Mouse (Mus musculus) hindbrain, embryonic 15.5 days (tissue): Measurements from ENCODE around the gene Tekt3. TPM values are rescaled to one million over a fixed set of nuclear protein-coding genes. Genes with fewer than 3 reads are reported as not detected.

Experiments used
- ATAC-seq: fragments of 200-750 bp; cut with Nextera tagmentation; 2 replicates; pipeline ENCODE4 v1.8.0; 2017; ENCODE audit warnings: low read depth, moderate number of reproducible peaks, moderate TSS enrichment; ENCODE audit not compliant: low FRiP score
- H3K27ac ChIP-seq: fragments of 300-500 bp; sonication (generic); replicated peaks from 2 replicates; pipeline ENCODE4 v1.5.1; 2015; ENCODE audit warnings: mild to moderate bottlenecking, inconsistent platforms
- H3K27me3 ChIP-seq: fragments of 300-500 bp; sonication (generic); 2 replicates; pipeline ENCODE4 v1.6.1; 2015; ENCODE audit warnings: control low read depth, inconsistent platforms
- H3K36me3 ChIP-seq: fragments of 300-500 bp; sonication (generic); 2 replicates; pipeline ENCODE4 v1.6.1; 2015; ENCODE audit warnings: control low read depth, inconsistent platforms
- H3K4me1 ChIP-seq: fragments of 300-500 bp; sonication (generic); replicated peaks from 2 replicates; pipeline ENCODE4 v1.6.1; 2015; ENCODE audit warnings: control low read depth, inconsistent platforms
- H3K4me2 ChIP-seq: fragments of 300-500 bp; sonication (generic); 2 replicates; pipeline ENCODE4 v1.6.1; 2015; ENCODE audit warnings: moderate library complexity, mild to moderate bottlenecking, inconsistent platforms
- H3K4me3 ChIP-seq: fragments of 300-500 bp; sonication (generic); 2 replicates; pipeline ENCODE4 v1.5.1; 2015; ENCODE audit warnings: mild to moderate bottlenecking, inconsistent platforms
- H3K9ac ChIP-seq: fragments of 300-500 bp; sonication (generic); 2 replicates; pipeline ENCODE4 v1.6.1; 2015; ENCODE audit warnings: inconsistent platforms
- H3K9me3 ChIP-seq: fragments of 300-500 bp; sonication (generic); 2 replicates; pipeline ENCODE4 v1.6.1; 2016; ENCODE audit warnings: control low read depth, inconsistent platforms
- WGBS: fragments of 180-500 bp; shearing (Covaris S2); methylation state at CpG from one replicate; pipeline ENCODE4 v1.1.7; 2015; 5-methylcytosine and 5-hydroxymethylcytosine counted together
- polyA plus RNA-seq: library from polyadenylated mRNA; unstranded; fragments of >200 nt; fragmentation: Nextera tagmentation; extraction: Ambion mirVana; gene quantifications from 2 replicates; pipeline ENCODE4 v1.2.1, GENCODE M21; 2015

Tekt3 gene
- polyA plus RNA-seq, 1 experiment from 2014 or later, result not detected

DNA sequence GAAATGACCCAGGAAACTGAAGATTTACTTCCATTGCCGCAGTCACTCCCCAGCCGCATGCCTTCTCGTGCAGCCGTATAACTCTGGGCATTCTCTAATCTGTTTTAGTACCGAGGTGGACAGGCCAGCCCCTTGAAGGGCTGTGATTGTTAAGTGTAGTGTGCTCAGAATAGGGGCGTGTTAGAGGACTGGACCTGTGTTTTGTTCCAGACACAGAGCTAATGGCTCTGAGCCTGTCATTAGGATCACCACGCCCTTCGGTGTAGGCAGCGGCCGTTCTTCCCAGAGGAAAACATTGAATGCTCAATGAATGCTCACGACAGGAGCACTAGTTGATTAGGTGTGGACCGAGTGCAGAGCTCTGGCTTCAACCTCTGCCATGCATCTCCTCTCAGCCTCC, 68.4 kb downstream of the Tekt3 start:
- Histone ChIP-seq H3K9ac (no peak overlapping the region), H3K4me1 (peaks cover 34% of the 10 kb centered on the region), H3K4me2 (no peak overlapping the region)

DNA sequence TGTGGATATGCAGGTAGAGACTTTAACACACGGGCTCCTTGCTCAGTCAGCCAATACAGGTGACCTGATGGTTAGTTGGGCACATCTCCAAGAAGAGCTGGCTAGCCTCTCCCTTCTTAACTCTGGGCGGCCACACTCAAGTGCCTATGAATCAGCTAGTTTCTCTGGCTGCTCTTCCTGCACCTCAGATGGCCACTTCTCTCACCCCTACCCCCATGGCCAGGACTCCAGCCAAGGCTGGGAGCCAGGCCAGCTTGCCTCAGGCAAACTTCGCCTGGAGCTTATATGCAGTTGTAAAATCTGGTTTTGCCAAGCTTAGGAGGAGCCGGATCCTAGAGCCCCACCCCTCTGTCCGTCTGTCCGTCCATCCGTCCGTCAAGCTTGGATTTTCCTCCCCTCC, 69.0 kb downstream of the Tekt3 start:
- Histone ChIP-seq H3K9me3 (no peaks in the 10 kb centered on the region), H3K9ac (no peak overlapping the region), H3K36me3 (no peaks in the 10 kb centered on the region), H3K4me1 (peaks cover 35% of the 10 kb centered on the region), H3K27ac (no peak overlapping the region), H3K27me3 (peaks cover 59% of the 10 kb centered on the region), H3K4me3 (peak overlapping the region; percentile 54), H3K4me2 (peak overlapping the region; percentile 98)
- 38% methylated on average over 8 of the region's 8 CpGs for WGBS
- no peak for ATAC-seq

More for the DNA sequence above, 68.4 kb downstream of the Tekt3 start:
- H3K4me3 ChIP-seq, result no peak overlapping the region
- no peak for ATAC-seq
- peaks cover 59% of the 10 kb centered on the region for H3K27me3 ChIP-seq
- no peak overlapping the region for H3K27ac ChIP-seq
- WGBS, result 52% methylated on average over 12 of the region's 12 CpGs
- no peaks in the 10 kb centered on the region for H3K9me3 ChIP-seq
- no peaks in the 10 kb centered on the region for H3K36me3 ChIP-seq

DNA sequence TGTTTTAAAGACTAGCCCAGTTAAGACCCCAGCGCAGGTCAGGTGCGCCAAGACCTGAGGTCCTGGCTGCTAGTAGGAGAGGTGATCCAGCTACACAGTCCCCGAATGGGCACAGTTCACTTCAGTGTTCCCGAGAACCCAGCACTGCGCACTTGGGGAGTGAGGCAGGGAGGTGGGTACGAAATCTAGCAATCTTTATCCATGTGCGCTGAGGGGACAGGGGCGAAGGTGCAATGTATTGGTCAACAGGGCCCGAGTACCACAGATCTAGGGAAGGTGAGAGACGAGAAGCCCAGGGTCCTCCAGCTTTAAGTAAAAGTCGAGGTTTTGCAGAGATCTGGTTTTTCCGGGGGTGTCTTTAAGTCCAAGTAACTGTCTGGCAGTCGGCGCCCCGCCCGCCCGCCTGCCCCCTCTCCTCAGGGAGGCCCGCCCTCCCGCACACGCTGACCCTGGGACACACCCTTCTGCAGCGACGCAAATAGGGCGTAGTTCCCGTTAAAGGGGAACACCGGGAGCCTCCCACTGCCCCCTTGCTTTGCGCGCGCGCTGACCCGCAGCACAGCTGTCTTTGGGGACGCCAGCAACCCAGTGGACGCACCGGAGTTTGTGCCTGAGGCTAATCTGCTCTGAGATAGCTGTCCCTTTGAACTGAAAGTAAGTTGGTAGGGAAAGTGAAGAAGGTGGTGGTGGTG, 69.7 kb downstream of the Tekt3 start:
- Histone ChIP-seq H3K36me3 (no peaks in the 10 kb centered on the region), H3K4me2 (peak overlapping the region; percentile 98), H3K4me3 (peak overlapping the region; percentile 54), H3K9ac (0 out of 2 replicates have a peak overlapping the region, but pooled peaks have one; percentile 2), H3K27ac (no peak overlapping the region), H3K9me3 (no peaks in the 10 kb centered on the region), H3K4me1 (peaks cover 38% of the 10 kb centered on the region), H3K27me3 (peaks cover 59% of the 10 kb centered on the region)
- no peak for ATAC-seq
- WGBS, result 5% methylated on average over 33 of the region's 33 CpGs

DNA sequence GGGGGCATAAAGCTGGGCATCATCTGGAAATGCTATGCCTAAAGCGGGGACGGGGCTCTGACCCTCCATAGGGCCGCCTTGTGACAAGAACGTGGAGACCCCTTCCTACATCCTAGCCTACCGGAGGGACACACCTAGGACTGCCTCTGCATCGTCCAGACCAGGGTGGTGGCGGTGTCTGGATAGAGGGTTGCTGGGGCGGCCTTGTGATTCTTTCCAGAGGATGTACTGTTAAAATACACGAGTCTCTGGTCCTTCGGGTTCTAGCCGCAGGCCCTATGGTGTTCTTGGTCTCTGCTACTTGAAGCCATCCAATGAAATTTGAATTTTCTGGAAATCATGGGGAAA, 70.2 kb downstream of the Tekt3 start:
- peaks cover 43% of the 10 kb centered on the region for H3K4me1 ChIP-seq
- no peak for ATAC-seq
- H3K4me2 ChIP-seq, result peak overlapping the region; percentile 98
- H3K27me3 ChIP-seq, result peaks cover 59% of the 10 kb centered on the region
- H3K9ac ChIP-seq, result no peak overlapping the region
- no peaks in the 10 kb centered on the region for H3K9me3 ChIP-seq
- peak overlapping the region; percentile 54 for H3K4me3 ChIP-seq
- WGBS, result 7% methylated on average over 11 of the region's 11 CpGs
- H3K27ac ChIP-seq, result peak overlapping the region; percentile 76; the same call in 1 of the 2 replicates
- H3K36me3 ChIP-seq, result no peaks in the 10 kb centered on the region

DNA sequence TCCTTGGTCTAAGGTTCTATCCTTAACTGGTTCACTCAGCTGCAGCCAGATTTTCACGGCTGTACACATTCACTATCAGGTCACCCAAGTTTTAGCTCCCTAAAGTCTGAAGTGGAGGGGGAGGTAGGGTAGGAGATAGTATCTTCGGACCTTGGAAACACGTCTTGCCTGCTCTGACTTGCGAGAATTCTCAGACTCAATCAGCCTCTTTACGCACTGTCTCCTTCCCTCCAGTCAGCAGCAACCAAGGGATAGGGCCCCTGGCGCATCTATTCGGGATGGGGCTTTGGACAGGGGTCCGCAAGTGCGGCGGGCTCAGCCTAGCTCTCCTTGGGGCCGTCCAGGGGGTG, 70.7 kb downstream of the Tekt3 start:
- Histone ChIP-seq H3K27me3 (peaks cover 59% of the 10 kb centered on the region), H3K9me3 (no peaks in the 10 kb centered on the region), H3K36me3 (no peaks in the 10 kb centered on the region), H3K9ac (peak overlapping the region; percentile 60), H3K4me2 (peak overlapping the region; percentile 98), H3K27ac (peak overlapping the region; percentile 76), H3K4me3 (peak overlapping the region; percentile 54), H3K4me1 (peaks cover 47% of the 10 kb centered on the region)
- ATAC-seq, result no peak
- WGBS, result under 1% methylated on average over 11 of the region's 11 CpGs

DNA sequence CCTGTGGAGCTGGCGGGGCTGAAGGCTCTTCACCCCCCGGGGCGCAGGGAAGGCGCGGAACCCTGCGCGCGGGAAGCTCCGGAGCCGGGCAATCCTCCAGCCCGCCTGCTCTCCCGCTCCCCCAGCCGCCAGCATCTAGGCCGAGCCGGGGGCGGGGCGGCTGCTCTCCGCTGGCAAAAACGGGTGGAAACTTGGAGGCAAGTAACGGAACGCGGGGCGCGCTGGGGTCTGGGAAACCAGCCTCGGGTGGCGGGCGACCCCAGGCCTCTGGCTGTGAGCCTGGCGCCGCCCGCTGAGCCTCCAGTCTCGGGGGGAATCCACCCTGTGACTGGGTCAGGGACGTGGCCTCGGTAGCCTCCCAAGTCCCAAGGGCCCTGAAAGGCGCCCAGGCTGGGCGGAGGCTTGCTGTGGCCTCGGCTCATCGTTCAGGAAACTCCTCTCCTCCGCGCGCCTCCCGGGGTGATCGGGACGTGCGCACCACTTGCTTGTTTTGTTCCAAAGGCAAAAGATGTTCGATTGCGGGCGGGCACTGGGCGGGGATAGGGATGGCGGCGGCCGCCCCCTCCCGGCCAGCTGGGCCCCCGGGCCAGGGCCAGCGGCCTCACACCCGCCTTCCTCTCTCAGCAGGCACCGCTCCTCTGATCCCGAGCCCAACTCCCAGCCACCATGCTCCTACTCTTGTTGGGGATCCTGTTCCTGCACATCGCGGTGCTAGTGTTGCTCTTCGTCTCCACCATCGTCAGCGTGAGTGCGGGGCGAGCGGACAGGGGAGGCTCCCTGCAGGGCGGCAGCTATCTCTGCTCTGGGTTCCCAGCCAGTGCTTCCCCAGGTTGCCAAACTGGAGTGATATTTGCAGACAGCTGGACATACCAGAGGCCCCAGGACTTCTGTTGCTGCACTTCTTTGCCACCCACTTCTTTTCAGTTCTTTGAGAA, 71.3 kb downstream of the Tekt3 start:
- peak overlapping the region; percentile 98 for H3K4me2 ChIP-seq
- H3K27ac ChIP-seq, result peak overlapping the region; percentile 76
- peak overlapping the region; percentile 60 for H3K9ac ChIP-seq
- peaks cover 59% of the 10 kb centered on the region for H3K27me3 ChIP-seq
- H3K4me1 ChIP-seq, result peaks cover 47% of the 10 kb centered on the region
- peak; percentile 54; the same call in 1 of the 2 replicates for ATAC-seq
- H3K4me3 ChIP-seq, result peak overlapping the region; percentile 54
- no peaks in the 10 kb centered on the region for H3K9me3 ChIP-seq
- H3K36me3 ChIP-seq, result no peaks in the 10 kb centered on the region
- WGBS, result under 1% methylated on average over 66 of the region's 66 CpGs

DNA sequence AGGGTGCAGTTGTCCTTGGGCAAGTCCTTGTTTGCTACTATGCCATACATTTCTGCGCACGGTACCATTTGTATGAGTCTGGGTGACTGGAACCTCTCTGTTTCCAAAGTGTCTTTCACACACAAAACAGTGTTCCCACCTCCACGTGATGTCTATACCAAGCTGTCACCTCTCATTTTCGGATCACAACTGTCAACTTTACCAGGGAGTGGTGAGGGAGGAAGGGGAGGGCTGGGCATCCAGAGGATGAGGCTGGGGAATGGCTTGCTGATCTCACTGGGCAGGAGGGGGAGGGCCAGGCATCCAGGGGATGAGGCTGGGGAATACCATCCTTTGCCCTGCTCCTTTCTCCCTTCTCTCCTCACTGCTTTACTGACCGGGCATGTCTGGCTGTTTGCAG, 72.6 kb downstream of the Tekt3 start:
- ATAC-seq, result no peak
- H3K36me3 ChIP-seq, result no peaks in the 10 kb centered on the region
- H3K4me2 ChIP-seq, result peak overlapping the region; percentile 98
- 76% methylated on average over 5 of the region's 5 CpGs for WGBS
- no peaks in the 10 kb centered on the region for H3K9me3 ChIP-seq
- no peak overlapping the region for H3K4me3 ChIP-seq
- H3K4me1 ChIP-seq, result peaks cover 47% of the 10 kb centered on the region
- no peak overlapping the region for H3K9ac ChIP-seq
- peaks cover 52% of the 10 kb centered on the region for H3K27me3 ChIP-seq
- H3K27ac ChIP-seq, result no peak overlapping the region

DNA sequence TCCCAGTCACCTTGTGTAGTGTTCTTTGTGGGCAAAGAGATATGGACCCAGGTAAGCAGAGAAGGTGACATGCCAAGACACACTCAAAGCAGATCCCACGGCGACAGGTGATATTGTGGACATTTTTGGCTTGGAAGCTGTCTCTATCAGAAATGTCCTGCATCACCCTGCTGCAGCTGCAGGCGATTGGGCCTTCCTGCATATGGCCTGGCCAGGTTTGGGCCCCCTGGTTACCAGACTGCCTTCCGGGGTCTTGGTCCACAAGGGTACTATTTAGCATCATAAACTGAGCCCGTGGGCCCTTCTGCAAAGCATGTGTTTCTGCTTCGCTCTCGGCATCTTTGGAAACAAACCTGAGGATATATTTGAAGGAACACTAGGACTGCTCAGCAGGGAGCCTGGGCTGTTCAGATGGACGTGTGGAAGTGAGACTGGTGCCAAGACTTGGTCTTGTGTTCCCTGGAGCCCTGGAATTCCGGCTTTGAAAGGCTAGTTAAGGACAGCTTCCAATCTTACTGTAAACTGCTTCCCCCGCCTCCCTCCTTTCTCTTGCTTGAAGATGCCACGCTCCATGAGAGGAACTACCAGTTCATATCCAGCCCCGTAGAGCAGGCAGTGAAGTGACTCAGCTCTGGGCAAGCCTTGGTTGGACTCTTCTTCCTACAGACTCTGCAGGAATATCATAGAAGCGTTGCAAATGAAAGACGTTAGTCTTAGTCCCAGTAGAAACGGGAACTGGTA, 73.5 kb downstream of the Tekt3 start:
- Histone ChIP-seq H3K27ac (no peak overlapping the region; the same call in 1 of the 2 replicates), H3K36me3 (no peaks in the 10 kb centered on the region), H3K4me3 (no peak overlapping the region), H3K4me2 (no peak overlapping the region), H3K9me3 (no peaks in the 10 kb centered on the region), H3K27me3 (peaks cover 43% of the 10 kb centered on the region), H3K9ac (no peak overlapping the region), H3K4me1 (peaks cover 47% of the 10 kb centered on the region)
- WGBS, result 68% methylated on average over 15 of the region's 15 CpGs
- no peak for ATAC-seq

DNA sequence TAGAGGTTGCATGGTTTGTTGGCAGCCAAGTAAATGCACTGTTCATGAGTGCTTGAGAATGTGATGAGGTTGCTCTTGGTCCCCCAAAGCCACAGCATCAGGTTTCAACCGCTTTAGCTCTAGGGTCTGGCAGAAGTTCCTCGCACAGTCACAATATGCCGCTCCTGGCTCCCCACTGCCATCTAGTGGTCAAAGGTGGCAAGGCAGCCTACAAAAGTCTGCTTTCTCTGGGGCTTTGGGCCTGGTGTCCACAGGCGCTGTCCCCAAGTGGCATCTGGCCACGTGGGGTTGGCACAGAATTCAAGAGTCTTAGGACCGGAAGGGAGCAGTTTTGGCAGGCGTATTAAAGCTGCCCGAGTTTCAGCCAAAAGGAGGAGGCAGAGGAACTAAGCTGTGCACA, 74.2 kb downstream of the Tekt3 start:
- Histone ChIP-seq H3K9me3 (no peaks in the 10 kb centered on the region), H3K9ac (no peak overlapping the region), H3K4me3 (no peak overlapping the region), H3K36me3 (no peaks in the 10 kb centered on the region), H3K4me2 (no peak overlapping the region), H3K27ac (peak overlapping the region; percentile 13), H3K4me1 (peaks cover 43% of the 10 kb centered on the region), H3K27me3 (peaks cover 39% of the 10 kb centered on the region)
- 6% methylated on average over 8 of the region's 8 CpGs for WGBS
- peak; percentile 79 for ATAC-seq

DNA sequence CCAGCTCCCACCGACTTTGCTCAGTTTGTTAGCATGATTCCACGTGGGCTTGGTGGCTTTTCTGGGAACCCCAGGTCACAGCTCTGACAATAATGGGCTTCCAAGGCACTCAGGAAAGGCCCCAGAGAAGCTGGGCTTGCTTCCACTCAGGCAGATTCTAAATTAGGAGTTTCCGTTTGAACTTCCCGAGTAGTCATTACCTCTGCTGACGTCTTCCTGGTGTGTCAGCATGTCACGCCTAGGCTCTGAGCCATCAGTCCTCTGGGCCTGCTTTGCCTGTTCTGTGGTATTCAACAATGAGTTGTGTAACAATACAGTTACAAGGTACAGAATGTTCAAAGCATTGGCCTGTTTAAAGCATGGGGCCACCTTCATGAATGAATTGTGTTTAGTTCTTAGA, 74.8 kb downstream of the Tekt3 start:
- no peak overlapping the region for H3K4me3 ChIP-seq
- H3K36me3 ChIP-seq, result no peaks in the 10 kb centered on the region
- peaks cover 37% of the 10 kb centered on the region for H3K4me1 ChIP-seq
- H3K9me3 ChIP-seq, result no peaks in the 10 kb centered on the region
- no peak for ATAC-seq
- H3K27ac ChIP-seq, result peak overlapping the region; percentile 13; the same call in 1 of the 2 replicates
- H3K4me2 ChIP-seq, result no peak overlapping the region
- no peak overlapping the region for H3K9ac ChIP-seq
- WGBS, result 62% methylated on average over 6 of the region's 6 CpGs
- peaks cover 34% of the 10 kb centered on the region for H3K27me3 ChIP-seq

DNA sequence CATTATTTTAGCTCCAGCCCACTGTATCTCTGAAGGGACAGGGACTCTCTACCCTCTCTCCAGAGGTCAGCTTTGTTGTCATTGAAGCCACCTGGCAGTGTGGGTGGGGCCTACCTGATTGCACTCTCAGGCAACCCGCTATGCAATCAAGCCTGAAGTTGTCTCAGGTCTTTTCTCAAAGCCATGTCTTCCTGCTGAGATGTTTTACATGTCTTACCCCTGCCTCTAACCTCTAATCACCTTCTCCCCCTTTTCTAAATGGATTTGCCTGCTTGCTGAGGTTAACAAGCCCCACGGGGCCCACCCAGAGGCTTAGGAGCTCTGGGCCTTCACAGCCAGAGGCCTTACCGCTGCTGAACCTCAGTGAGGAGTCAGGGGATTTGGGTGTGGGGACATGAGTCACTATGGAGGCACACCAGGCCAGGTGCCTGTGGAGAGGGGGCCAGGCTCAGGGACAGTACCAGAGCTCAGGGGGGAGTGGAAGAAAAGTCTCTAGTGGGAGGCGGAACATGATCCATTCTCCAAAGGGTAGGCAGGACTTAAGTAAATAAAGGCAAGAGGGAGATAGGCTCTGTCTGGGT, 75.5 kb downstream of the Tekt3 start:
- no peak for ATAC-seq
- H3K27ac ChIP-seq, result no peak overlapping the region
- peaks cover 28% of the 10 kb centered on the region for H3K27me3 ChIP-seq
- peaks cover 30% of the 10 kb centered on the region for H3K4me1 ChIP-seq
- H3K9me3 ChIP-seq, result no peaks in the 10 kb centered on the region
- no peak overlapping the region for H3K4me2 ChIP-seq
- H3K4me3 ChIP-seq, result no peak overlapping the region
- 69% methylated on average over 4 of the region's 4 CpGs for WGBS
- no peak overlapping the region for H3K9ac ChIP-seq
- H3K36me3 ChIP-seq, result no peaks in the 10 kb centered on the region
